Mouse (Mus musculus) megakaryocyte, embryonic 14.5 days (primary cell): ENCODE measurements around the gene Zfp512b.

Experiments used
- FLI1 ChIP-seq: IDR thresholded peaks from 2 replicates; pipeline ENCODE4 v1.6.1; 2012; ENCODE audit warnings: low read length, inconsistent platforms, mixed read lengths
- GATA1 ChIP-seq: IDR thresholded peaks from 3 replicates; pipeline ENCODE4 v1.6.1; 2012; ENCODE audit warnings: mixed read lengths, low read length, inconsistent platforms, borderline replicate concordance

DNA sequence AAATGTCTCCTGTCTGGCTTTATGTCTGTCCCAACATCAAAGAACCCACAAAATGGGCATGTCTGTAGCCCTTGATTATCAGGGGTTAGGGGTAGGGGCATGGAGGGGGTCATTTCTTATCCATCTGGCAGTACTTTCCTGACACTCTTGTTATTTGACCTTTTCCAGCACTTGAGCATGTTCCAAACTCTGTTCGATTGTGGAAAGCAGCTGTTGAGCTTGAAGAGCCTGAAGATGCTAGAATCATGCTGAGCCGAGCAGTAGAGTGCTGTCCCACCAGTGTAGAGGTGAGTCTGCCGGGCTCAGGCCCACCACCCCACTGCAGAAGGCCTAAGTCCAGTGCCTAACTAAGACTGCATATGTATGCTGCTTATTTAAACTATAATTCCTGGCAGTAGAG is 43.3 kb upstream of the Zfp512b start:
- TF ChIP-seq FLI1 (no peak), GATA1 (no peak)
